Mouse (Mus musculus) testis, adult 2 months (tissue): ENCODE results near the gene Ppm1d.

ENCODE experiments used
- CTCF ChIP-seq: fragments of 200-500 bp; IDR thresholded peaks from 2 replicates; pipeline ENCODE4 v1.5.1; 2012; ENCODE audit warnings: low read depth, mild to moderate bottlenecking, inconsistent platforms, low read length, moderate library complexity; ENCODE audit not compliant: control insufficient read depth, insufficient read depth, insufficient replicate concordance
- POLR2A ChIP-seq: fragments of 200-500 bp; IDR thresholded peaks from 2 replicates; pipeline ENCODE4 v1.6.1; 2012; ENCODE audit warnings: low read depth, mild to moderate bottlenecking, inconsistent platforms, low read length, moderate library complexity; ENCODE audit not compliant: control insufficient read depth

GRCm38 (mm10) chr11:85359641-85360040, 48.6 kb downstream of the Ppm1d start:
- TF ChIP-seq CTCF, result no peak
- TF ChIP-seq POLR2A, result no peak
